Mouse (Mus musculus) cerebellum, adult 2 months (tissue): ENCODE results near the gene Mvp. TPM values are rescaled to one million over a fixed set of nuclear protein-coding genes. Genes with fewer than 3 reads are reported as not detected.

ENCODE experiments used
- DNase-seq, 2 experiments: peaks; one replicate each; pipeline ENCODE4 v3.0.0; 2021
- H3K27ac ChIP-seq: fragments of 200-500 bp; 2 replicates; pipeline ENCODE4 v1.5.1; 2012; ENCODE audit warnings: low read length, control low read depth, inconsistent platforms; ENCODE audit not compliant: insufficient read depth
- H3K27me3 ChIP-seq: fragments of 200-500 bp; 2 replicates; pipeline ENCODE4 v1.6.1; 2012; ENCODE audit warnings: inconsistent platforms, mild to moderate bottlenecking, low read length, moderate library complexity; ENCODE audit not compliant: control insufficient read depth, insufficient read depth
- H3K4me1 ChIP-seq: fragments of 200-500 bp; 2 replicates; pipeline ENCODE4 v1.6.1; 2011; ENCODE audit warnings: low read length; ENCODE audit not compliant: control insufficient read depth, insufficient read depth
- H3K4me3 ChIP-seq: fragments of 200-500 bp; replicated peaks from 2 replicates; pipeline ENCODE3; 2011; ENCODE audit warnings: mild to moderate bottlenecking, low read depth, low read length, control low read depth; ENCODE audit not compliant: insufficient read depth
- CTCF ChIP-seq: fragments of 200-500 bp; IDR thresholded peaks from 2 replicates; pipeline ENCODE4 v1.5.1; 2011; ENCODE audit warnings: low read depth, mild to moderate bottlenecking, control low read depth, low read length, moderate library complexity, borderline replicate concordance; ENCODE audit not compliant: insufficient read depth
- POLR2A ChIP-seq: fragments of 200-500 bp; IDR thresholded peaks from 2 replicates; pipeline ENCODE4 v1.6.1; 2011; ENCODE audit warnings: low read length, control low read depth, borderline replicate concordance; ENCODE audit not compliant: insufficient read depth
- WGBS: fragments of 180-500 bp; shearing (Covaris S2); methylation state at CpG from one replicate; pipeline ENCODE4 v1.1.7; 2018; 5-methylcytosine and 5-hydroxymethylcytosine counted together
- polyA plus RNA-seq: library from polyadenylated mRNA; depleted of rRNA; stranded (reverse); fragments of >200 nt; gene quantifications from 2 replicates; pipeline ENCODE4 v1.2.3, GENCODE M21; 2012

The Mvp gene
- polyA plus RNA-seq, 1 experiment = 21.0 TPM

GRCm38 (mm10) chr7:126967361-126967760 lies 47.1 kb downstream of the Mvp start:
- Histone ChIP-seq H3K4me3 (no peak overlapping the region), H3K4me1 (no peaks in the 10 kb centered on the region), H3K27me3 (no peaks in the 10 kb centered on the region), H3K27ac (no peak overlapping the region)
- TF ChIP-seq POLR2A = no peak
- no peak for TF ChIP-seq CTCF
- no peak for DNase-seq
- WGBS = 55% methylated on average over 6 of the region's 6 CpGs

GRCm38 (mm10) chr7:126965568-126965967 lies 48.9 kb downstream of the Mvp start:
- 16% methylated on average over 3 of the region's 3 CpGs for WGBS
- Histone ChIP-seq H3K4me1 (peaks cover 3% of the 10 kb centered on the region; the same call in 1 of the 2 replicates), H3K27me3 (no peaks in the 10 kb centered on the region), H3K27ac (no peak overlapping the region; the same call in 1 of the 2 replicates), H3K4me3 (no peak overlapping the region)
- TF ChIP-seq CTCF = no peak
- TF ChIP-seq POLR2A = no peak
- peak; percentile 77 to 83 for DNase-seq

- TF ChIP-seq POLR2A = no peak
- peak; percentile 47; the same call in 1 of the 2 replicates for TF ChIP-seq CTCF
- 35% methylated on average over 19 of the region's 19 CpGs for WGBS
- Histone ChIP-seq H3K4me3 (no peak overlapping the region), H3K27ac (no peak overlapping the region), H3K27me3 (no peaks in the 10 kb centered on the region), H3K4me1 (peaks cover 9% of the 10 kb centered on the region)
- peak in 1 of 2 experiments; percentile 53 for DNase-seq
These were observed 50.7 kb downstream of the Mvp start for GRCm38 (mm10) chr7:126963548-126964286.

GRCm38 (mm10) chr7:126961965-126962364 lies 52.5 kb downstream of the Mvp start:
- no peak overlapping the region for H3K4me3 ChIP-seq
- WGBS = 76% methylated on average over 4 of the region's 4 CpGs
- H3K27ac ChIP-seq = no peak overlapping the region
- H3K27me3 ChIP-seq = no peaks in the 10 kb centered on the region
- DNase-seq = no peak
- TF ChIP-seq CTCF (no peak), POLR2A (no peak)
- peaks cover 11% of the 10 kb centered on the region for H3K4me1 ChIP-seq

- 74% methylated on average over 5 of the region's 5 CpGs for WGBS
- no peak for TF ChIP-seq POLR2A
- peaks cover 11% of the 10 kb centered on the region for H3K4me1 ChIP-seq
- no peak overlapping the region for H3K27ac ChIP-seq
- no peaks in the 10 kb centered on the region for H3K27me3 ChIP-seq
- DNase-seq = no peak
- H3K4me3 ChIP-seq = no peak overlapping the region
These were observed 53.3 kb downstream of the Mvp start for GRCm38 (mm10) chr7:126961095-126961494.

GRCm38 (mm10) chr7:126959780-126960179 lies 54.6 kb downstream of the Mvp start:
- no peak for DNase-seq
- 33% methylated on average over 9 of the region's 9 CpGs for WGBS
- Histone ChIP-seq H3K27me3 (no peaks in the 10 kb centered on the region), H3K4me3 (no peak overlapping the region), H3K4me1 (peaks cover 17% of the 10 kb centered on the region), H3K27ac (no peak overlapping the region)
- TF ChIP-seq POLR2A (no peak), CTCF (no peak)

GRCm38 (mm10) chr7:126955125-126955524 lies 59.3 kb downstream of the Mvp start:
- no peak overlapping the region for H3K27ac ChIP-seq
- no peak for DNase-seq
- WGBS = 38% methylated on average over 3 of the region's 3 CpGs
- TF ChIP-seq POLR2A (no peak), CTCF (no peak)
- H3K27me3 ChIP-seq = no peaks in the 10 kb centered on the region
- no peak overlapping the region for H3K4me3 ChIP-seq
- H3K4me1 ChIP-seq = peaks cover 22% of the 10 kb centered on the region

- H3K27ac ChIP-seq = peak overlapping the region; percentile 44; the same call in 1 of the 2 replicates
- DNase-seq = no peak
- TF ChIP-seq CTCF (no peak), POLR2A (no peak)
- peaks cover 20% of the 10 kb centered on the region for H3K4me1 ChIP-seq
- under 1% methylated on average over 8 of the region's 8 CpGs for WGBS
- H3K27me3 ChIP-seq = no peaks in the 10 kb centered on the region
- H3K4me3 ChIP-seq = peak overlapping the region; percentile 57
These were observed 61.8 kb downstream of the Mvp start for GRCm38 (mm10) chr7:126952646-126953045.
